Mouse (Mus musculus) limb, embryonic 14.5 days (tissue): ENCODE data around the gene Timm22. TPM values are rescaled to one million over a fixed set of nuclear protein-coding genes. Genes with fewer than 3 reads are reported as not detected.
A peak's percentile ranks its signal among the peaks of the same experiment; 100 is the strongest.

ENCODE experiments used
- ATAC-seq: fragments of 200-750 bp; cut with Nextera tagmentation; 2 replicates; pipeline ENCODE4 v1.8.0; 2017; ENCODE audit warnings: low read depth, moderate number of reproducible peaks, moderate TSS enrichment; ENCODE audit not compliant: low FRiP score
- DNase-seq: peaks from one replicate; pipeline ENCODE4 v3.0.0-alpha.2; 2015; ENCODE audit warnings: low spot score
- H3K27ac ChIP-seq: fragments of 300-500 bp; sonication (generic); replicated peaks from 2 replicates; pipeline ENCODE4 v1.5.1; 2014; ENCODE audit warnings: low read depth, mild to moderate bottlenecking, low read length, moderate library complexity, mixed read lengths
- H3K27me3 ChIP-seq: fragments of 300-500 bp; sonication (generic); 2 replicates; pipeline ENCODE4 v1.6.1; 2014; ENCODE audit warnings: low read length, mixed read lengths; ENCODE audit not compliant: control insufficient read depth, insufficient read depth
- H3K36me3 ChIP-seq: fragments of 300-500 bp; sonication (generic); 2 replicates; pipeline ENCODE4 v1.6.1; 2014; ENCODE audit warnings: mild to moderate bottlenecking, low read length, moderate library complexity, mixed read lengths; ENCODE audit not compliant: control insufficient read depth, insufficient read depth
- H3K4me1 ChIP-seq: fragments of 300-500 bp; sonication (generic); 2 replicates; pipeline ENCODE4 v1.6.1; 2014; ENCODE audit warnings: antibody characterized with exemption, low read length, mixed read lengths; ENCODE audit not compliant: control insufficient read depth, insufficient read depth
- H3K4me2 ChIP-seq: fragments of 300-500 bp; sonication (generic); replicated peaks from 2 replicates; pipeline ENCODE4 v1.6.1; 2014; ENCODE audit warnings: low read depth, mild to moderate bottlenecking, low read length, moderate library complexity; ENCODE audit not compliant: severe bottlenecking
- H3K4me3 ChIP-seq: fragments of 300-500 bp; sonication (generic); replicated peaks from 2 replicates; pipeline ENCODE4 v1.5.1; 2014; ENCODE audit warnings: low read length
- H3K9ac ChIP-seq: fragments of 300-500 bp; sonication (generic); 2 replicates; pipeline ENCODE4 v1.6.1; 2014; ENCODE audit warnings: mild to moderate bottlenecking, low read depth, low read length, moderate library complexity; ENCODE audit not compliant: severe bottlenecking
- H3K9me3 ChIP-seq: fragments of 300-500 bp; sonication (generic); 2 replicates; pipeline ENCODE4 v1.6.1; 2016; ENCODE audit warnings: low read length; ENCODE audit not compliant: control insufficient read depth
- POLR2A ChIP-seq: fragments of 200-500 bp; IDR thresholded peaks from 2 replicates; pipeline ENCODE4 v1.8.0; 2012; ENCODE audit warnings: inconsistent platforms, mild to moderate bottlenecking, moderate library complexity, borderline replicate concordance; ENCODE audit not compliant: insufficient read depth, insufficient read length; ENCODE audit errors: extremely low read depth
- WGBS: fragments of 180-500 bp; shearing (Covaris S2); extraction: QIAGEN DNeasy Blood & Tissue Kit; methylation state at CpG from one replicate; pipeline ENCODE4 v1.1.7; 2014; 5-methylcytosine and 5-hydroxymethylcytosine counted together
- polyA plus RNA-seq, 2 experiments: library from polyadenylated mRNA; depleted of rRNA in 1 of 2; stranded (reverse) in 1 of 2; unstranded in 1 of 2; fragments of >200 nt; fragmentation: Nextera tagmentation in 1 of 2; extraction: Ambion mirVana in 1 of 2; gene quantifications; 2 replicates each; pipeline versions ENCODE4 v1.2.1 to v1.2.3; 2012 to 2014

The Timm22 gene
- polyA plus RNA-seq, 2 experiments = 38.5 to 125 TPM

GRCm38 (mm10) chr11:76413202-76413601, 6.5 kb downstream of the Timm22 start:
- Histone ChIP-seq H3K4me3 (no peak overlapping the region), H3K4me1 (peaks cover 20% of the 10 kb centered on the region), H3K9ac (no peak overlapping the region), H3K9me3 (no peaks in the 10 kb centered on the region), H3K4me2 (no peak overlapping the region), H3K27me3 (no peaks in the 10 kb centered on the region), H3K27ac (peak overlapping the region; percentile 56; the same call in 1 of the 2 replicates), H3K36me3 (peaks cover 65% of the 10 kb centered on the region)
- 47% methylated on average over 4 of the region's 4 CpGs for WGBS
- no peak for TF ChIP-seq POLR2A
- peak; percentile 83 for ATAC-seq
- DNase-seq = peak; percentile 84

GRCm38 (mm10) chr11:76415001-76415400, 8.2 kb downstream of the Timm22 start:
- Histone ChIP-seq H3K4me3 (no peak overlapping the region), H3K36me3 (peaks cover 74% of the 10 kb centered on the region)
- WGBS = 94% methylated on average over 4 of the region's 4 CpGs

DNA sequence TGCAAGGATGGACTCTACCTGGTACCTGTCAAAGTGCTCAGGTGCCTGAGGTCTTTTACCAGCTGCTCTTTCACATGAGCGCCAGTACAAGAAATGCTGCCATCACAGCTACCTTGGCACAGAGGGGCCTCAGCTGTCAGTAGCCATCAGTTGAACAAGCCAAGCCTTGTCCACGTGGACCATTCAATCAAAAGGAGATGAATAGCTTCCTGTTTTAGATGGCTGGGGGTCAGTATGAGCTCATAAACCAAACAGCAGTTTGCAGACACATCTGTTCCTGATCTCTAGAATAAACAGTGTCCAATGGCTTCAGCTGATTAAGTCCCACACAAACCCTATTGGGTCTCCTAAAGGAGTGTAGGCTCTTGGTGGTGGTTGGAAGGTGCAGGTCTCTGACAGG, 9.2 kb downstream of the Timm22 start:
- WGBS = 41% methylated on average over 2 of the region's 2 CpGs
- H3K9ac ChIP-seq = no peak overlapping the region
- TF ChIP-seq POLR2A = no peak
- peaks cover 20% of the 10 kb centered on the region for H3K4me1 ChIP-seq
- H3K36me3 ChIP-seq = peaks cover 74% of the 10 kb centered on the region
- H3K4me3 ChIP-seq = no peak overlapping the region
- no peak overlapping the region for H3K4me2 ChIP-seq
- DNase-seq = no peak
- no peaks in the 10 kb centered on the region for H3K9me3 ChIP-seq
- ATAC-seq = peak; percentile 12; the same call in 1 of the 2 replicates
- H3K27ac ChIP-seq = 0 out of 2 replicates have a peak overlapping the region, but pooled peaks have one; percentile 10
- no peaks in the 10 kb centered on the region for H3K27me3 ChIP-seq

More at GRCm38 (mm10) chr11:76415001-76415400, 8.2 kb downstream of the Timm22 start:
- no peak for ATAC-seq
- Histone ChIP-seq H3K27me3 (no peaks in the 10 kb centered on the region), H3K4me2 (no peak overlapping the region), H3K9ac (no peak overlapping the region), H3K27ac (no peak overlapping the region), H3K4me1 (peaks cover 20% of the 10 kb centered on the region), H3K9me3 (no peaks in the 10 kb centered on the region)
- TF ChIP-seq POLR2A = no peak
- DNase-seq = no peak

DNA sequence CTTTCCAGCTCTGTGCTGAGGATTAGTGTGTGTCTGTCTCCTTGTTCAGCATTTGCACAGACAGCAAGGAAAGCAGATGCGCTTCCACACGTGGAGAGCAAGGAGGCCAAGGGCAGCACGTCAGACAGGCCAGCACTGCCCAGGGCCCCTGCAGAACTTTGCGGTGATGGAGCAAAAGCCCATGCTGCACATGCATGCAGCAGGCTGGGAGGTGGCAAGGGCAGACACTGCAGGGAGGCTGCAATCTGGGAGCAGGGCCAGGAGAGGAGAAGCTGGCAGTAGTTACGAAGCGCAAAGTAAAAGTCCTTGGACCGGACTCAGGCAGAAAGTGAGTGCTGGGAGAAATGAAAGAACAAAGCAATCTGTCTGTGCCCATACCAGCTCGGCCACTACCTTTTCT, 11.7 kb downstream of the Timm22 start:
- no peak overlapping the region for H3K4me3 ChIP-seq
- ATAC-seq (no peak), DNase-seq (no peak)
- no peaks in the 10 kb centered on the region for H3K27me3 ChIP-seq
- TF ChIP-seq POLR2A = no peak
- H3K4me1 ChIP-seq = peaks cover 15% of the 10 kb centered on the region
- H3K36me3 ChIP-seq = peaks cover 88% of the 10 kb centered on the region
- H3K27ac ChIP-seq = 0 out of 2 replicates have a peak overlapping the region, but pooled peaks have one; percentile 8
- WGBS = 84% methylated on average over 8 of the region's 8 CpGs
- no peak overlapping the region for H3K4me2 ChIP-seq
- 0 out of 2 replicates have a peak overlapping the region, but pooled peaks have one; percentile 16 for H3K9ac ChIP-seq
- H3K9me3 ChIP-seq = no peaks in the 10 kb centered on the region

- WGBS = 64% methylated on average over 4 of the region's 4 CpGs
- no peak for TF ChIP-seq POLR2A
- peaks cover 92% of the 10 kb centered on the region for H3K36me3 ChIP-seq
- H3K4me3 ChIP-seq = no peak overlapping the region
- 0 out of 2 replicates have a peak overlapping the region, but pooled peaks have one; percentile 16 for H3K9ac ChIP-seq
- H3K27me3 ChIP-seq = no peaks in the 10 kb centered on the region
- H3K27ac ChIP-seq = no peak overlapping the region
- H3K4me1 ChIP-seq = peaks cover 8% of the 10 kb centered on the region
- no peaks in the 10 kb centered on the region for H3K9me3 ChIP-seq
- DNase-seq = no peak
- ATAC-seq = no peak
- no peak overlapping the region for H3K4me2 ChIP-seq
These were observed 12.4 kb downstream of the Timm22 start for GRCm38 (mm10) chr11:76419179-76419578.
